Mouse (Mus musculus) embryonic fibroblast, embryonic 13.5 days (primary cell): ENCODE results near the gene Plekhg5.

Source experiments
- CTCF ChIP-seq: IDR thresholded peaks from 2 replicates; pipeline ENCODE4 v1.5.1; 2011; ENCODE audit warnings: mild to moderate bottlenecking, control low read depth, low read length, moderate library complexity, borderline replicate concordance; ENCODE audit not compliant: insufficient read depth
- POLR2A ChIP-seq: IDR thresholded peaks from 2 replicates; pipeline ENCODE4 v1.6.1; 2011; ENCODE audit warnings: low read depth, mild to moderate bottlenecking, control low read depth, low read length, moderate library complexity

GRCm38 (mm10) chr4:152024525-152024924 lies 47.8 kb upstream of the Plekhg5 start:
- TF ChIP-seq CTCF: no peak
- TF ChIP-seq POLR2A: no peak
